Mouse (Mus musculus) embryonic facial prominence, embryonic 13.5 days (tissue): ENCODE measurements around the gene Ell2. TPM values are rescaled to one million over a fixed set of nuclear protein-coding genes. Genes with fewer than 3 reads are reported as not detected.

Experiments
- ATAC-seq: fragments of 200-750 bp; cut with Nextera tagmentation; 2 replicates; pipeline ENCODE4 v1.8.0; 2017; ENCODE audit warnings: low read depth; ENCODE audit not compliant: insufficient number of reproducible peaks, insufficient read depth, low FRiP score, low TSS enrichment
- H3K27ac ChIP-seq: fragments of 300-500 bp; sonication (generic); 2 replicates; pipeline ENCODE4 v1.5.1; 2015; ENCODE audit warnings: moderate library complexity, mild to moderate bottlenecking, inconsistent platforms
- H3K27me3 ChIP-seq: fragments of 300-500 bp; sonication (generic); 2 replicates; pipeline ENCODE4 v1.6.1; 2015; ENCODE audit warnings: mild to moderate bottlenecking, inconsistent platforms
- H3K36me3 ChIP-seq: fragments of 300-500 bp; sonication (generic); 2 replicates; pipeline ENCODE4 v1.6.1; 2015; ENCODE audit warnings: mild to moderate bottlenecking, inconsistent platforms
- H3K4me1 ChIP-seq: fragments of 300-500 bp; sonication (generic); 2 replicates; pipeline ENCODE4 v1.6.1; 2015; ENCODE audit warnings: inconsistent platforms
- H3K4me2 ChIP-seq: fragments of 300-500 bp; sonication (generic); 2 replicates; pipeline ENCODE4 v1.6.1; 2015; ENCODE audit warnings: moderate library complexity, mild to moderate bottlenecking, inconsistent platforms
- H3K4me3 ChIP-seq: fragments of 300-500 bp; sonication (generic); 2 replicates; pipeline ENCODE4 v1.5.1; 2015; ENCODE audit warnings: mild to moderate bottlenecking, inconsistent platforms
- H3K9ac ChIP-seq: fragments of 300-500 bp; sonication (generic); 2 replicates; pipeline ENCODE4 v1.6.1; 2015; ENCODE audit warnings: mild to moderate bottlenecking, inconsistent platforms
- H3K9me3 ChIP-seq: fragments of 300-500 bp; sonication (generic); 2 replicates; pipeline ENCODE4 v1.6.1; 2016; ENCODE audit warnings: inconsistent platforms
- WGBS: fragments of 180-500 bp; shearing (Covaris S2); methylation state at CpG from one replicate; pipeline ENCODE4 v1.1.7; 2015; ENCODE audit warnings: mixed read lengths; 5-methylcytosine and 5-hydroxymethylcytosine counted together
- polyA plus RNA-seq: library from polyadenylated mRNA; unstranded; fragments of >200 nt; fragmentation: Nextera tagmentation; extraction: Ambion mirVana; gene quantifications from 2 replicates; pipeline ENCODE4 v1.2.1, GENCODE M21; 2015

The Ell2 gene
- polyA plus RNA-seq, 1 experiment from 2014 or later = 6.6 TPM

DNA sequence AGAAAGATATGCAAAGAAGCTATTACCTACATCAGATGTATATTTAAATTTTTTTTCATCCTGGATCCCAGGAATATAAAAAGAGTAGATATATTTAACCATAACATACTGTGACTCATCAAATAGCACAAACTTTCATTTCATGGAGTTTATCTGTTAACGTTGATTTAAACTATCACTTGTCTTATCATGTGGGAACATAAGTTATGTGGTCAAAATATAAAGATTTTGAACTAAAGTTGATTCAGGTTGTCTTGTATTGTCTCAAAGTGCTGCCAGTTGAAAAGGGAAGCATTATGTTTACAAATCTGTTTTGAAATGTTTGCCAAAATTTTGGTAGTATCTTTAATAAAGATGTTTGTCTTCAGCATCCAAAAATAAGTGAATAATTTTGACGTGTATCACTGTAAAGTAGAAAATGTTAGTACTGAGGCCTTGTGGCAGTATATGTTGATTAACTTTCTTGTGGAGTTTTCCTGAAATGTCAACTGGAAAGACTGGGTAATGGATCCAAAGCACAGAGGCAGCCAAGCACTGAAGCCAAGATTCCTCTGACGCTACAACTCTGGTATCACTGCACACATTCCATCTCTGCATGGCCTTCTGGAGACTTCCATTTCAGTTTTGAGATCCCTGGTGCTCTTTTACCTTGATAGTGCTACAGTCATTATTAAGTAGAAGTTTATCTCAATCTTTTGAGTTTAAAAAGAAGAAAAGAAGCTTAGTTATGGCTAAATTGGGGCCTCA is 65.6 kb downstream of the Ell2 start:
- H3K36me3 ChIP-seq = no peaks in the 10 kb centered on the region
- no peaks in the 10 kb centered on the region for H3K4me1 ChIP-seq
- H3K9ac ChIP-seq = no peak overlapping the region
- H3K4me2 ChIP-seq = no peak overlapping the region
- WGBS = 85% methylated on average over 3 of the region's 3 CpGs
- H3K4me3 ChIP-seq = no peak overlapping the region
- H3K9me3 ChIP-seq = no peaks in the 10 kb centered on the region
- no peak for ATAC-seq
- no peak overlapping the region for H3K27ac ChIP-seq
- no peaks in the 10 kb centered on the region for H3K27me3 ChIP-seq

- no peaks in the 10 kb centered on the region for H3K9me3 ChIP-seq
- H3K9ac ChIP-seq = no peak overlapping the region
- no peak overlapping the region for H3K4me2 ChIP-seq
- no peaks in the 10 kb centered on the region for H3K27me3 ChIP-seq
- H3K4me3 ChIP-seq = no peak overlapping the region
- no peaks in the 10 kb centered on the region; the same call in 1 of the 2 replicates for H3K4me1 ChIP-seq
- no peak for ATAC-seq
- H3K36me3 ChIP-seq = no peaks in the 10 kb centered on the region
- no peak overlapping the region for H3K27ac ChIP-seq
Observed at GRCm38 (mm10) chr13:75775961-75776360, 69.4 kb downstream of the Ell2 start.

DNA sequence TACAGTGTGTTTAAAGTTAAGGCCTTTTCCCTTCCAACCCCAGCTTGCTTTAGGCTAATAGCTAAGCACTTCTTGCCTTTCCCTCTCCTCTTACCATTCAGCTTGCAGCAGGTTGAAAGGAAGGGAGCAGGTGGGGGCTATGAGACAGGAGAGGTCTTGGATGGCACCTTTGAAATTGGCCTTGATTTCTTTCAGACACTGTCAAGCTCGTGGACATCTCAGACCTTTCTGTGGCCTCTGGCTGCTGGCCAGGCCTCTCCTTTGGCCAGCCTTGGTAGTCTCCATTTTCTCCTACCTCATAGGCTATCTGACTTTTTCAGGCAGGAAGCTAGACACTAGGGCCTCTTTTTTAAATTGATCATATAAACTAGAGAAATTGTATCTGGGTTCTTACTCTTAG is 70.1 kb downstream of the Ell2 start:
- Histone ChIP-seq H3K36me3 (no peaks in the 10 kb centered on the region), H3K27me3 (no peaks in the 10 kb centered on the region)
- WGBS = 68% methylated on average over 1 of the region's 1 CpGs

GRCm38 (mm10) chr13:75778156-75778555 is 71.6 kb downstream of the Ell2 start:
- no peak overlapping the region for H3K9ac ChIP-seq
- whole genome bisulfite sequencing = 88% methylated on average over 6 of the region's 6 CpGs
- H3K4me2 ChIP-seq = no peak overlapping the region
- no peaks in the 10 kb centered on the region for H3K36me3 ChIP-seq
- H3K27ac ChIP-seq = no peak overlapping the region
- no peak for ATAC-seq
- H3K4me1 ChIP-seq = no peaks in the 10 kb centered on the region; the same call in 1 of the 2 replicates
- H3K27me3 ChIP-seq = no peaks in the 10 kb centered on the region
- H3K9me3 ChIP-seq = no peaks in the 10 kb centered on the region
- H3K4me3 ChIP-seq = no peak overlapping the region

More for the DNA sequence above, 70.1 kb downstream of the Ell2 start:
- no peaks in the 10 kb centered on the region for H3K9me3 ChIP-seq
- H3K4me3 ChIP-seq = no peak overlapping the region
- no peak for ATAC-seq
- H3K4me2 ChIP-seq = no peak overlapping the region
- no peaks in the 10 kb centered on the region; the same call in 1 of the 2 replicates for H3K4me1 ChIP-seq
- H3K9ac ChIP-seq = no peak overlapping the region
- no peak overlapping the region for H3K27ac ChIP-seq

- Histone ChIP-seq H3K4me1 (no peaks in the 10 kb centered on the region; the same call in 1 of the 2 replicates), H3K9me3 (no peaks in the 10 kb centered on the region), H3K4me2 (no peak overlapping the region), H3K4me3 (no peak overlapping the region), H3K27me3 (no peaks in the 10 kb centered on the region), H3K27ac (no peak overlapping the region), H3K9ac (no peak overlapping the region), H3K36me3 (no peaks in the 10 kb centered on the region)
- WGBS = 85% methylated on average over 2 of the region's 2 CpGs
- ATAC-seq = no peak
Observed at GRCm38 (mm10) chr13:75779169-75779568, 72.6 kb downstream of the Ell2 start.

DNA sequence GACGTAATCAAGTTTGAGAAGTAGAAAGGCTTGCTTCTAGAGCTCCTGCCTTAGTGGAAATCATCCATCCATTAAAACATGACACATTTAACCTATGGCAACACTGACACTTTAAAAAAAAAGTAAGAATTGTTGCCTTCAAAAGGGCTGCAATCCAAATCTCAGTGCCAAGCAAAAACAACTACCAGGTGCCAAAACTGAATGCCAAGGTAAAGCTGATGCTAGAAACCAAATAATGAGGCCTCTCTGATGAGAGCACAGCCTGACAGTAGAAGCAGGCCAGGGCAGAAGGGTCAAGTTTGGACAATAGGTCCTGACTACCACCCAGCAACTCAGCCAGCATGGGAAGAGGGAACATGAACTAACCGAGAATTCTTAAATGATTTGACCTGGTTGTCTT is 73.5 kb downstream of the Ell2 start:
- Histone ChIP-seq H3K36me3 (no peaks in the 10 kb centered on the region), H3K27me3 (no peaks in the 10 kb centered on the region), H3K4me3 (no peak overlapping the region), H3K27ac (no peak overlapping the region), H3K4me2 (no peak overlapping the region), H3K9ac (no peak overlapping the region), H3K9me3 (no peaks in the 10 kb centered on the region), H3K4me1 (no peaks in the 10 kb centered on the region; the same call in 1 of the 2 replicates)
- ATAC-seq = no peak
- WGBS = 64% methylated on average over 2 of the region's 2 CpGs

DNA sequence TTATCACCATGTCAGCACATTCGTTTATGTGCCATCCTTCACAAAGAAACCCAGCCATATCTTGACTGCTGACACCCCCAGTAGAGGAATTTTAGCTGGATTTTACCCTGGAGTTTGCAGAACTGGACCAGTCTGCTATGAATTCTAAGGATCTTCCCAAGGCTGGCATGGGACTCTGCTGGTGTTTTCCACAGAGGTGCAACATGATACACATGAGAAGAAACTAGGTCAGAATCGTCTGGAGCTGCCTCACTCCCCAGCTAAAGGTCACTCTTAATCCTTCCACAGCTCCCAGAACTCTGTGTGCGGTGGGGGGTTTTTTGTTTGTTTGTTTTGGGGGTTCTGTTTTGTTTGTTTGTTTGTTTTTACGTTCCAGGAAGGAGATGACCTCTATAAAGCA is 79.2 kb downstream of the Ell2 start:
- Histone ChIP-seq H3K4me2 (no peak overlapping the region), H3K4me1 (no peaks in the 10 kb centered on the region), H3K9me3 (no peaks in the 10 kb centered on the region), H3K27ac (no peak overlapping the region), H3K4me3 (no peak overlapping the region), H3K27me3 (no peaks in the 10 kb centered on the region), H3K9ac (no peak overlapping the region), H3K36me3 (no peaks in the 10 kb centered on the region)
- 46% methylated on average over 4 of the region's 4 CpGs for WGBS
- ATAC-seq = no peak

GRCm38 (mm10) chr13:75786264-75786663 is 79.7 kb downstream of the Ell2 start:
- H3K27me3 ChIP-seq = no peaks in the 10 kb centered on the region
- H3K9ac ChIP-seq = no peak overlapping the region
- H3K27ac ChIP-seq = no peak overlapping the region
- H3K4me1 ChIP-seq = no peaks in the 10 kb centered on the region
- no peak for ATAC-seq
- no peaks in the 10 kb centered on the region for H3K9me3 ChIP-seq
- no peak overlapping the region for H3K4me3 ChIP-seq
- H3K36me3 ChIP-seq = no peaks in the 10 kb centered on the region
- WGBS = 86% methylated on average over 11 of the region's 11 CpGs
- H3K4me2 ChIP-seq = no peak overlapping the region

GRCm38 (mm10) chr13:75787364-75787763 is 80.8 kb downstream of the Ell2 start:
- Histone ChIP-seq H3K27me3 (no peaks in the 10 kb centered on the region), H3K4me1 (no peaks in the 10 kb centered on the region), H3K9ac (no peak overlapping the region), H3K9me3 (no peaks in the 10 kb centered on the region), H3K4me3 (no peak overlapping the region), H3K36me3 (no peaks in the 10 kb centered on the region), H3K4me2 (no peak overlapping the region), H3K27ac (no peak overlapping the region)
- no peak for ATAC-seq
- 87% methylated on average over 3 of the region's 3 CpGs for WGBS

DNA sequence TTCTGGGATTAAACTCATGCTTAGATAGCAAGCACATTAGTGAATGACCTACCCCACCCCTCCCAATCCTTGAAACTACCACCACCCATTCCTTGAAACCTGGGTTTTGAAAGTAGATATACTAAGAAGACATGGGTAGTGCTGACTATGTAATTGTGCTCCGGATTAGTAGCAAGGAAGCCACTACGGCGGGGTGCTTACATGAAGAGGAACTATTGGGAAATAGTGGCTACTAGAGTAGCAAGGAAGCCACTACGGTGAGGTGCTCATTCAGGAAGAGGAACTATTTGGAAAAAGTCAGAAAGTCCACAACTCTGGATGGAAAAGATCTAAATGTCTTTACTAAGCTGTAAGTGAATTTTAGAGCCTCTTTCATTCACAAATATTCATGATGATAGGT is 81.6 kb downstream of the Ell2 start:
- H3K36me3 ChIP-seq = no peaks in the 10 kb centered on the region
- no peaks in the 10 kb centered on the region for H3K9me3 ChIP-seq
- no peak overlapping the region for H3K4me2 ChIP-seq
- no peaks in the 10 kb centered on the region for H3K4me1 ChIP-seq
- H3K27ac ChIP-seq = no peak overlapping the region
- no peaks in the 10 kb centered on the region for H3K27me3 ChIP-seq
- H3K9ac ChIP-seq = no peak overlapping the region
- 92% methylated on average over 4 of the region's 4 CpGs for WGBS
- no peak for ATAC-seq
- H3K4me3 ChIP-seq = no peak overlapping the region

- no peaks in the 10 kb centered on the region for H3K9me3 ChIP-seq
- H3K9ac ChIP-seq = no peak overlapping the region
- no peaks in the 10 kb centered on the region for H3K36me3 ChIP-seq
- WGBS = 89% methylated on average over 2 of the region's 2 CpGs
- no peak overlapping the region for H3K4me2 ChIP-seq
- no peak overlapping the region for H3K4me3 ChIP-seq
- H3K27me3 ChIP-seq = no peaks in the 10 kb centered on the region
- no peaks in the 10 kb centered on the region for H3K4me1 ChIP-seq
- ATAC-seq = no peak
- no peak overlapping the region for H3K27ac ChIP-seq
Observed at GRCm38 (mm10) chr13:75789061-75789834, 82.7 kb downstream of the Ell2 start.
